Mouse (Mus musculus) bone marrow macrophage, adult 2 months (primary cell): Measurements from ENCODE around the gene Ranbp3.

Experiments used
- CTCF ChIP-seq: IDR thresholded peaks from 2 replicates; pipeline ENCODE4 v1.5.1; 2012; ENCODE audit warnings: low read depth, mild to moderate bottlenecking, low read length, moderate library complexity
- POLR2A ChIP-seq: IDR thresholded peaks from 2 replicates; pipeline ENCODE4 v1.6.1; 2012; ENCODE audit warnings: mild to moderate bottlenecking, low read depth, low read length, borderline replicate concordance

- no peak for TF ChIP-seq POLR2A
- TF ChIP-seq CTCF, result no peak
Measured at GRCm38 (mm10) chr17:56654771-56655170, 18.3 kb upstream of the Ranbp3 start.
